Comparison of ENCODE assay signal across 46 mouse cellular contexts in genomic region chr2:25676486-25676885, GRCm38 (mm10). TPM values are rescaled to one million over a fixed set of nuclear protein-coding genes. Genes with fewer than 3 reads are reported as not detected.
"Had no signal": no experiment of that assay in that cellular context is flagged by ENCODE, and none has a peak within 500 bp of the region (broad histone marks: within the 10 kb centered on the region; RNA-seq: fewer than 3 reads in every experiment).

Gene Lcn6, plus strand, starts transcription at chr2:25676786.

- DNase-seq: left cerebral cortex, postnatal 4 days; liver; liver, embryonic 13.5 days; liver, postnatal 0 days; lung, adult 18-20 months; lung, adult 2 months; lung, embryonic 14.5 days; lung, postnatal 10 days; lung, postnatal 14 days; lung, postnatal 36 days; lung, postnatal 4 days; midbrain, embryonic 14.5 days had no signal

RNA-seq across cellular contexts. Expression of gene Lcn6, which starts in this region (rescaled TPM):
- total RNA-seq: left cerebral cortex, postnatal 10 days; left cerebral cortex, postnatal 14 days; left cerebral cortex, postnatal 25 days; left cerebral cortex, postnatal 36 days; left cerebral cortex, postnatal 4 days; liver, adult 2 months; megakaryocyte progenitor cell, adult 5-6 weeks; megakaryocyte, adult 5-6 weeks; megakaryocyte-erythroid progenitor cell, adult 5-6 weeks; midbrain, postnatal 0 days; monocyte, adult 5-6 weeks had no signal
- polyA plus RNA-seq: limb, embryonic 10.5 days; limb, embryonic 11.5 days; limb, embryonic 12.5 days; limb, embryonic 13.5 days; limb, embryonic 14.5 days; limb, embryonic 15.5 days; liver, adult 2 months; liver, embryonic 11.5 days; liver, embryonic 12.5 days; liver, embryonic 13.5 days; liver, embryonic 14.5 days; liver, embryonic 15.5 days; liver, embryonic 16.5 days; liver, postnatal 0 days; lung, adult 2 months; lung, embryonic 14.5 days; lung, embryonic 15.5 days; lung, embryonic 16.5 days; lung, postnatal 0 days; macrophage; midbrain, embryonic 10.5 days; midbrain, embryonic 11.5 days; midbrain, embryonic 12.5 days; midbrain, embryonic 13.5 days; midbrain, embryonic 14.5 days; midbrain, embryonic 15.5 days; midbrain, embryonic 16.5 days; midbrain, postnatal 0 days; myocyte; neural tube, embryonic 11.5 days; neural tube, embryonic 12.5 days had no signal
